Comparison of ENCODE assay signal across 7 mouse cellular contexts in the genomic region with DNA sequence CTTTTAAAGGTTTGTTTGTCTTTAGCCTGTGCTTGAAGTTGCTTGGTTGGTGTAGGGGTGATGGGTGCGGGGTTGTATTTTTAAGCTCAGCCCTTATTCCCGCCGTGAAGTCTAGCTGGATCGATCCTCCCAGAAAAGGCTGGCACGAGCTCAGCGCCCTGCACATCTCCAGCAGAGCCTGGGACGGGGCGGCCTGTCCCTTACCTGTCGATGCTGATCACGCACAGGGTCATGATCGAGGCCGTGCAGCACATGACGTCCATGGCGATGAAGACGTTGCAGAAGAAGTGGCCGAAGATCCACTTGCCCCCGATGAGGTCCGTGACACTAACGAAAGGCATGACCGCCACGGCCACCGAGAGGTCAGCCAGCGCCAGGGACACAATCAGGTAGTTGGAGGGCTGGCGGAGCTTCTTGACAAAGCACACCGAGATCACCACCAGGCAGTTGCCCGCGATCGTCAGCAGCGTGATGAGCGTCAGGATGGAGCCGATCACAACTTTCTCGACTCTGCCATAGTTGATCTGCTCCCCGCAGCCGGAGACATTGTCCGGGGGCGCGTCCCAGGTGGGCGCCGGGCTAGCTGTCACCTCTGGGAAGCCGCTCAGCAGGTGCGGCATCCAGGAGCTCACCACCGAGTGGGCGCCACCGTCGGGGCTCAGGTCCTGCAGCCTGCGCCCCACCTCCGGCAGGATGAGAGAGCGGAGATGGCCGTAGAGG. TPM values are rescaled to one million over a fixed set of nuclear protein-coding genes. Genes with fewer than 3 reads are reported as not detected.
A peak's percentile ranks its signal among the peaks of the same experiment; 100 is the strongest.
DNase-seq lines count a peak whose midpoint lies in the region; ATAC-seq and TF ChIP-seq lines count a peak whose summit lies in the region.

No protein-coding gene starts in this region.

- H3K4me2 ChIP-seq in kidney, embryonic 14.5 days (replicated peaks; ENCODE audit: low read depth, low read length): peak overlapping the region; percentile 89
- peak overlapping the region; percentile 89 for H3K4me2 ChIP-seq in embryonic facial prominence, embryonic 11.5 days (ENCODE audit: low read depth, low read length)
- peak overlapping the region; percentile 92 for H3K4me2 ChIP-seq in intestine, postnatal 0 days (replicated peaks; ENCODE audit: low read depth)
- peak overlapping the region; percentile 73 for H3K4me2 ChIP-seq in neural tube, embryonic 14.5 days (ENCODE audit: low read depth, low read length)

- H3K9me3 ChIP-seq in kidney, embryonic 14.5 days (ENCODE audit: control insufficient read depth, low read length): no peaks in the 10 kb centered on the region
- H3K9me3 ChIP-seq in ES-E14 (ENCODE audit: control insufficient read depth, insufficient read depth, low read depth, low read length): no peaks in the 10 kb centered on the region
- H3K9me3 ChIP-seq in embryonic facial prominence, embryonic 11.5 days (replicated peaks; ENCODE audit: control insufficient read depth, low read length): no peaks in the 10 kb centered on the region
- H3K9me3 ChIP-seq in intestine, postnatal 0 days (ENCODE audit: control insufficient read depth): no peaks in the 10 kb centered on the region
- H3K9me3 ChIP-seq in neural tube, embryonic 14.5 days (ENCODE audit: control insufficient read depth, low read length): no peaks in the 10 kb centered on the region

- 9% methylated on average over 43 of the region's 49 CpGs for WGBS in kidney, embryonic 14.5 days
- 8% methylated on average over 45 of the region's 49 CpGs for WGBS in embryonic facial prominence, embryonic 11.5 days
- 8% methylated on average over 49 of the region's 49 CpGs for WGBS in intestine, postnatal 0 days
- 8% methylated on average over 48 of the region's 49 CpGs for WGBS in neural tube, embryonic 14.5 days

- peak; percentile 81 for ATAC-seq in kidney, embryonic 14.5 days (ENCODE audit: low FRiP score, low TSS enrichment)
- no peak for ATAC-seq in embryonic facial prominence, embryonic 11.5 days (replicated peaks; ENCODE audit: insufficient number of reproducible peaks, low FRiP score, low TSS enrichment, low read depth)
- no peak for ATAC-seq in intestine, postnatal 0 days
- peak; percentile 6; the same call in 1 of the 2 replicates for ATAC-seq in neural tube, embryonic 14.5 days (ENCODE audit: low read depth)

- no peak overlapping the region for H3K27ac ChIP-seq in kidney, embryonic 14.5 days (ENCODE audit: low read depth, low read length)
- H3K27ac ChIP-seq in ES-E14 (ENCODE audit: insufficient read depth, low read depth, low read length, poor library complexity, severe bottlenecking): no peak overlapping the region
- no peak overlapping the region for H3K27ac ChIP-seq in embryonic facial prominence, embryonic 11.5 days (replicated peaks; ENCODE audit: low read depth, low read length)
- H3K27ac ChIP-seq in intestine, postnatal 0 days (ENCODE audit: low read depth, low read length): no peak overlapping the region
- H3K27ac ChIP-seq in neural tube, embryonic 14.5 days (ENCODE audit: low read depth, low read length): peak overlapping the region; percentile 76

- H3K4me1 ChIP-seq in kidney, embryonic 14.5 days (ENCODE audit: control insufficient read depth, insufficient read depth, low read length): no peaks in the 10 kb centered on the region
- H3K4me1 ChIP-seq in ES-E14 (ENCODE audit: control insufficient read depth in 2 of 2, insufficient read depth in 2 of 2, low read length in 2 of 2, poor library complexity in 1 of 2): no peaks in the 10 kb centered on the region
- H3K4me1 ChIP-seq in embryonic facial prominence, embryonic 11.5 days (ENCODE audit: control insufficient read depth, insufficient read depth, low read length): peaks cover 3% of the 10 kb centered on the region
- H3K4me1 ChIP-seq in intestine, postnatal 0 days (replicated peaks; ENCODE audit: control insufficient read depth, insufficient read depth, low read length): no peaks in the 10 kb centered on the region
- H3K4me1 ChIP-seq in neural tube, embryonic 14.5 days (ENCODE audit: control insufficient read depth, insufficient read depth, low read length): no peaks in the 10 kb centered on the region

- no peaks in the 10 kb centered on the region for H3K36me3 ChIP-seq in kidney, embryonic 14.5 days (ENCODE audit: control insufficient read depth, insufficient read depth, low read length)
- no peaks in the 10 kb centered on the region for H3K36me3 ChIP-seq in ES-E14 (ENCODE audit: control insufficient read depth, insufficient read depth, low read length, poor library complexity, severe bottlenecking)
- no peaks in the 10 kb centered on the region for H3K36me3 ChIP-seq in embryonic facial prominence, embryonic 11.5 days (replicated peaks; ENCODE audit: control insufficient read depth, insufficient read depth, low read depth, low read length)
- no peaks in the 10 kb centered on the region for H3K36me3 ChIP-seq in intestine, postnatal 0 days (ENCODE audit: control insufficient read depth, insufficient read depth)
- no peaks in the 10 kb centered on the region for H3K36me3 ChIP-seq in neural tube, embryonic 14.5 days (ENCODE audit: control insufficient read depth, insufficient read depth, low read length)

- TF ChIP-seq CTCF in intestine, postnatal 0 days (IDR thresholded peaks at IDR 0.05; ENCODE audit: low read depth): no peak

- in situ Hi-C loops in ES-E14 (cut with MboI; ENCODE audit: low sequenced_read_pairs in 2 of 2, unreplicated experiment in 2 of 2): no loop called here

- peak overlapping the region; percentile 55 for H3K9ac ChIP-seq in kidney, embryonic 14.5 days (ENCODE audit: low read depth, low read length)
- peak overlapping the region; percentile 67 for H3K9ac ChIP-seq in ES-E14 (ENCODE audit: insufficient read depth, low read depth, low read length, poor library complexity, severe bottlenecking)
- H3K9ac ChIP-seq in embryonic facial prominence, embryonic 11.5 days (replicated peaks; ENCODE audit: low read length): peak overlapping the region; percentile 47
- 0 out of 2 replicates have a peak overlapping the region, but pooled peaks have one; percentile 11 for H3K9ac ChIP-seq in intestine, postnatal 0 days (ENCODE audit: low read depth, low read length)
- H3K9ac ChIP-seq in neural tube, embryonic 14.5 days (replicated peaks; ENCODE audit: low read depth, low read length): peak overlapping the region; percentile 72

- H3K4me3 ChIP-seq in kidney, embryonic 14.5 days (ENCODE audit: low read length): peak overlapping the region; percentile 52
- peak overlapping the region; percentile 75 to 82 for H3K4me3 ChIP-seq in ES-E14 (ENCODE audit: insufficient read depth in 1 of 2, low read depth in 1 of 2, low read length in 2 of 2, poor library complexity in 1 of 2, severe bottlenecking in 1 of 2)
- H3K4me3 ChIP-seq in embryonic facial prominence, embryonic 11.5 days (ENCODE audit: low read depth, low read length): peak overlapping the region; percentile 60
- peak overlapping the region; percentile 52 for H3K4me3 ChIP-seq in intestine, postnatal 0 days (ENCODE audit: low read depth, low read length)
- H3K4me3 ChIP-seq in neural tube, embryonic 14.5 days (ENCODE audit: low read depth, low read length): peak overlapping the region; percentile 60

- H3K27me3 ChIP-seq in kidney, embryonic 14.5 days (ENCODE audit: control insufficient read depth, insufficient read depth, low read length): peaks cover 34% of the 10 kb centered on the region
- H3K27me3 ChIP-seq in embryonic facial prominence, embryonic 11.5 days (ENCODE audit: control insufficient read depth, insufficient read depth, low read length): peaks cover 18% of the 10 kb centered on the region
- peaks cover 38% of the 10 kb centered on the region for H3K27me3 ChIP-seq in intestine, postnatal 0 days (replicated peaks; ENCODE audit: control insufficient read depth, insufficient read depth, low read length)
- H3K27me3 ChIP-seq in neural tube, embryonic 14.5 days (ENCODE audit: control insufficient read depth, insufficient read depth, low read length): peaks cover 5% of the 10 kb centered on the region; the same call in 1 of the 2 replicates

- no peak for DNase-seq in kidney, adult 9 months
- peak; percentile 12 for DNase-seq in ES-E14 (ENCODE audit: low read depth, low spot score)
- DNase-seq in embryonic facial prominence, embryonic 11.5 days (ENCODE audit: low spot score): peak; percentile 9
- DNase-seq in cerebellum, adult 9-11 months: no peak

TF ChIP-seq in ES-E14, 5 proteins besides CTCF, POLR2A, EP300 and RAD21:
- TF ChIP-seq HCFC1 (IDR thresholded peaks at IDR 0.05; ENCODE audit: borderline replicate concordance, insufficient read depth, low read length) (no peak), MAFK (IDR thresholded peaks at IDR 0.05; ENCODE audit: insufficient read depth, low read depth, low read length) (no peak), CHD2 (IDR thresholded peaks at IDR 0.05; ENCODE audit: low read depth, low read length) (no peak), ZNF384 (IDR thresholded peaks at IDR 0.05; ENCODE audit: low read depth, low read length) (no peak), ZC3H11A (IDR thresholded peaks at IDR 0.05; ENCODE audit: borderline replicate concordance, low read depth, low read length) (no peak)

RNA-seq across cellular contexts. Expression of a gene that starts 0.6 kb away (rescaled TPM):
- 0.20 TPM in 1 of 2 replicates, not detected in the other for polyA plus RNA-seq in kidney, embryonic 14.5 days (2014; fragmentation: Nextera tagmentation; extraction: Ambion mirVana)
- 0.09 and 0.11 TPM in 2 replicates for total RNA-seq in ES-E14 (2012; rRNA removed)
- 0.32 and 0.55 TPM in 2 replicates for polyA plus RNA-seq in embryonic facial prominence, embryonic 11.5 days (2014; fragmentation: Nextera tagmentation; extraction: Ambion mirVana)
- polyA plus RNA-seq in intestine, postnatal 0 days (2015; fragmentation: Nextera tagmentation; extraction: Ambion mirVana): 0.17 TPM in 1 of 2 replicates, not detected in the other
- polyA plus RNA-seq in neural tube, embryonic 14.5 days (2014; fragmentation: Nextera tagmentation; extraction: Ambion mirVana): 15.7 and 25.6 TPM in 2 replicates

RNA-seq across cellular contexts. Expression of a gene that starts 26.9 kb away (rescaled TPM):
- polyA plus RNA-seq in kidney, embryonic 14.5 days (2014; fragmentation: Nextera tagmentation; extraction: Ambion mirVana): 89.3 and 104 TPM in 2 replicates
- 22.6 and 32.6 TPM in 2 replicates for total RNA-seq in ES-E14 (2012; rRNA removed)
- polyA plus RNA-seq in embryonic facial prominence, embryonic 11.5 days (2014; fragmentation: Nextera tagmentation; extraction: Ambion mirVana): 98.2 and 118 TPM in 2 replicates
- 31.5 and 32.5 TPM in 2 replicates for polyA plus RNA-seq in intestine, postnatal 0 days (2015; fragmentation: Nextera tagmentation; extraction: Ambion mirVana)
- 73.8 and 79.2 TPM in 2 replicates for polyA plus RNA-seq in neural tube, embryonic 14.5 days (2014; fragmentation: Nextera tagmentation; extraction: Ambion mirVana)

Comparison
In these comparisons a context has a peak if more than half of its experiments do, and no peak if none do; other contexts are left out.
1. ATAC-seq: peak in kidney, embryonic 14.5 days (single experiment) and neural tube, embryonic 14.5 days (single experiment); none in embryonic facial prominence, embryonic 11.5 days (single experiment) and intestine, postnatal 0 days (single experiment).
2. H3K9ac ChIP-seq: peak in every context shown above with its lines; median percentile 72 in neural tube, embryonic 14.5 days; 67 in ES-E14; 55 in kidney, embryonic 14.5 days; 47 in embryonic facial prominence, embryonic 11.5 days; 11 in intestine, postnatal 0 days.
3. DNase-seq: peak in ES-E14 (single experiment) and embryonic facial prominence, embryonic 11.5 days (single experiment); none in kidney, adult 9 months (single experiment) and cerebellum, adult 9-11 months (single experiment).
4. RNA of a gene that starts 0.6 kb away (polyA plus RNA-seq): 15.7 to 25.6 TPM in neural tube, embryonic 14.5 days; 0.32 to 0.55 TPM in embryonic facial prominence, embryonic 11.5 days, 0.17 TPM in intestine, postnatal 0 days and 0.20 TPM in kidney, embryonic 14.5 days; every median in the first group is over 10 times any median in the second.
5. Peak in every context shown above with its lines, with median percentiles within 50 percentile points of each other: H3K4me2 ChIP-seq and H3K4me3 ChIP-seq.